Mouse (Mus musculus) ES-E14 (cell line): ENCODE measurements around the gene Tenm2. TPM values are rescaled to one million over a fixed set of nuclear protein-coding genes. Genes with fewer than 3 reads are reported as not detected.
A peak's percentile ranks its signal among the peaks of the same experiment; 100 is the strongest.

Experiments used
- DNase-seq: peaks from one replicate; pipeline ENCODE4 v3.0.0-alpha.2; 2013; ENCODE audit warnings: low read depth, low spot score
- H3K27ac ChIP-seq: 2 replicates; pipeline ENCODE4 v1.5.1; 2012; ENCODE audit warnings: low read depth, mild to moderate bottlenecking, low read length, moderate library complexity, mixed read lengths; ENCODE audit not compliant: poor library complexity, insufficient read depth, severe bottlenecking
- H3K36me3 ChIP-seq: 2 replicates; pipeline ENCODE4 v1.6.1; 2012; ENCODE audit warnings: mild to moderate bottlenecking, low read length, moderate library complexity, mixed read lengths; ENCODE audit not compliant: control insufficient read depth, poor library complexity, insufficient read depth, severe bottlenecking
- H3K4me1 ChIP-seq, 2 experiments: fragments of 150-350 bp in 1 of 2; sonication (generic) in 1 of 2; 2 replicates each; pipeline ENCODE4 v1.6.1; 2012; ENCODE audit warnings: low read length in 2 of 2, mild to moderate bottlenecking in 1 of 2, mixed read lengths in 1 of 2; ENCODE audit not compliant: control insufficient read depth in 2 of 2, insufficient read depth in 2 of 2, poor library complexity in 1 of 2
- H3K4me3 ChIP-seq, 2 experiments: fragments of 150-350 bp in 1 of 2; sonication (generic) in 1 of 2; 2 replicates each; pipeline ENCODE4 v1.5.1; 2012; ENCODE audit warnings: low read length in 2 of 2, low read depth in 1 of 2, mild to moderate bottlenecking in 1 of 2, mixed read lengths in 1 of 2; ENCODE audit not compliant: insufficient read depth in 1 of 2, poor library complexity in 1 of 2, severe bottlenecking in 1 of 2
- H3K9ac ChIP-seq: 2 replicates; pipeline ENCODE4 v1.6.1; 2012; ENCODE audit warnings: low read depth, mild to moderate bottlenecking, low read length, mixed read lengths; ENCODE audit not compliant: poor library complexity, insufficient read depth, severe bottlenecking
- H3K9me3 ChIP-seq: fragments of 150-350 bp; sonication (generic); 2 replicates; pipeline ENCODE4 v1.6.1; 2012; ENCODE audit warnings: low read depth, mild to moderate bottlenecking, low read length; ENCODE audit not compliant: control insufficient read depth, insufficient read depth
- CHD2 ChIP-seq: IDR thresholded peaks from 2 replicates; pipeline ENCODE4 v1.6.1; 2014; ENCODE audit warnings: mild to moderate bottlenecking, low read depth, low read length, inconsistent platforms
- HCFC1 ChIP-seq: IDR thresholded peaks from 2 replicates; pipeline ENCODE4 v1.6.1; 2012; ENCODE audit warnings: low read length, inconsistent platforms, borderline replicate concordance; ENCODE audit not compliant: insufficient read depth
- MAFK ChIP-seq: IDR thresholded peaks from 2 replicates; pipeline ENCODE4 v1.6.1; 2014; ENCODE audit warnings: mild to moderate bottlenecking, low read depth, low read length, inconsistent platforms; ENCODE audit not compliant: insufficient read depth
- ZC3H11A ChIP-seq: IDR thresholded peaks from 2 replicates; pipeline ENCODE4 v1.6.1; 2012; ENCODE audit warnings: low read depth, mild to moderate bottlenecking, inconsistent platforms, low read length, borderline replicate concordance
- ZNF384 ChIP-seq: IDR thresholded peaks from 2 replicates; pipeline ENCODE4 v1.6.1; 2012; ENCODE audit warnings: low read depth, low read length, inconsistent platforms
- in situ Hi-C, 2 experiments: fragments of 600-800 bp; cut with MboI; formaldehyde crosslinking; loops; one replicate each; pipeline ENCODE4 v1.15.1; 2025; ENCODE audit warnings: low sequenced_read_pairs in 2 of 2, inconsistent platforms in 1 of 2; ENCODE audit not compliant: unreplicated experiment in 2 of 2
- total RNA-seq: library from RNA; depleted of rRNA; stranded (reverse); fragments of 300-350 nt; gene quantifications from 2 replicates; pipeline ENCODE4 v1.2.3, GENCODE M21; 2012

Gene Tenm2
- total RNA-seq, 1 experiment: 0.04 TPM

GRCm38 (mm10) chr11:37220921-37221320, 14.8 kb downstream of the Tenm2 start:
- no peaks in the 10 kb centered on the region for H3K36me3 ChIP-seq
- H3K9ac ChIP-seq: no peak overlapping the region
- no peak for DNase-seq
- in situ Hi-C loops: no loop called here
- no peak overlapping the region for H3K27ac ChIP-seq
- TF ChIP-seq MAFK (no peak), HCFC1 (no peak), ZC3H11A (no peak), CHD2 (no peak), ZNF384 (no peak)
- H3K9me3 ChIP-seq: no peaks in the 10 kb centered on the region
- no peaks in the 10 kb centered on the region; a peak in 1 of 4 replicates for H3K4me1 ChIP-seq
- no peak overlapping the region for H3K4me3 ChIP-seq

GRCm38 (mm10) chr11:37186132-37186531, 49.6 kb downstream of the Tenm2 start:
- TF ChIP-seq HCFC1 (no peak), ZC3H11A (peak; percentile 66; the same call in 1 of the 2 replicates)
- in situ Hi-C loops: no loop called here
- Histone ChIP-seq H3K36me3 (no peaks in the 10 kb centered on the region), H3K27ac (no peak overlapping the region), H3K9me3 (no peaks in the 10 kb centered on the region), H3K9ac (no peak overlapping the region), H3K4me1 (no peaks in the 10 kb centered on the region), H3K4me3 (no peak overlapping the region)
- DNase-seq: peak; percentile 51

GRCm38 (mm10) chr11:37177426-37177825, 58.3 kb downstream of the Tenm2 start:
- in situ Hi-C loops: no loop called here
- no peak for DNase-seq
- Histone ChIP-seq H3K4me1 (no peaks in the 10 kb centered on the region), H3K9me3 (no peaks in the 10 kb centered on the region), H3K4me3 (no peak overlapping the region), H3K36me3 (no peaks in the 10 kb centered on the region), H3K9ac (no peak overlapping the region), H3K27ac (no peak overlapping the region)
- no peak for TF ChIP-seq ZC3H11A
- no peak for TF ChIP-seq ZNF384
- TF ChIP-seq CHD2: no peak
- no peak for TF ChIP-seq HCFC1
- TF ChIP-seq MAFK: no peak

- no peak for DNase-seq
- H3K27ac ChIP-seq: no peak overlapping the region
- no peak for TF ChIP-seq CHD2
- no peak for TF ChIP-seq MAFK
- TF ChIP-seq ZC3H11A: no peak
- no peak for TF ChIP-seq ZNF384
- TF ChIP-seq HCFC1: no peak
- no peak overlapping the region for H3K4me3 ChIP-seq
- no peaks in the 10 kb centered on the region for H3K36me3 ChIP-seq
- H3K4me1 ChIP-seq: no peaks in the 10 kb centered on the region
- no peaks in the 10 kb centered on the region for H3K9me3 ChIP-seq
- in situ Hi-C loops: no loop called here
- no peak overlapping the region for H3K9ac ChIP-seq
Measured at GRCm38 (mm10) chr11:37153933-37154880, 81.6 kb downstream of the Tenm2 start.
